In genomic region chr17:27480143-27481103, GRCm38 (mm10) we compare ENCODE assay signal across 8 mouse cellular contexts. TPM values are rescaled to one million over a fixed set of nuclear protein-coding genes. Genes with fewer than 3 reads are reported as not detected.
A peak's percentile ranks its signal among the peaks of the same experiment; 100 is the strongest.
DNase-seq lines count a peak whose midpoint lies in the region; ATAC-seq lines count a peak whose summit lies in the region.

No protein-coding gene starts in this region.

- 26% methylated on average over 29 of the region's 29 CpGs for WGBS in liver, embryonic 13.5 days (ENCODE audit: insufficient replicate concordance)
- WGBS in neural tube, embryonic 14.5 days, result 54% methylated on average over 29 of the region's 29 CpGs

- peak overlapping the region; percentile 12; the same call in 1 of the 2 replicates for H3K4me2 ChIP-seq in liver, embryonic 13.5 days
- H3K4me2 ChIP-seq in neural tube, embryonic 14.5 days (ENCODE audit: low read depth, low read length), result no peak overlapping the region

- intact Hi-C loops in heart, postnatal 25 days (cut with DNase I), result no loop called here

- H3K27me3 ChIP-seq in liver, embryonic 13.5 days, result 0 out of 2 replicates have a peak, but pooled peaks cover 9% of the 10 kb centered on the region
- no peaks in the 10 kb centered on the region for H3K27me3 ChIP-seq in neural tube, embryonic 14.5 days (ENCODE audit: control insufficient read depth, insufficient read depth, low read length)

- H3K9ac ChIP-seq in liver, embryonic 13.5 days, result no peak overlapping the region
- H3K9ac ChIP-seq in neural tube, embryonic 14.5 days (replicated peaks; ENCODE audit: low read depth, low read length), result no peak overlapping the region

- ATAC-seq in liver, embryonic 13.5 days (ENCODE audit: low read depth), result no peak
- 0 out of 2 replicates have a peak, but pooled peaks have one; percentile 31 for ATAC-seq in neural tube, embryonic 14.5 days (ENCODE audit: low read depth)
- ATAC-seq in inflammation-experienced regulatory T-cells, adult 6 months, result no peak

- H3K9me3 ChIP-seq in liver, embryonic 13.5 days (replicated peaks), result no peaks in the 10 kb centered on the region
- H3K9me3 ChIP-seq in neural tube, embryonic 14.5 days (ENCODE audit: control insufficient read depth, low read length), result no peaks in the 10 kb centered on the region

- DNase-seq in urinary bladder, postnatal 14 days (ENCODE audit: low spot score), result peak; percentile 45
- DNase-seq in urinary bladder, postnatal 10 days (ENCODE audit: low spot score), result no peak
- peak; percentile 13 for DNase-seq in heart, postnatal 25 days (ENCODE audit: low spot score)
- DNase-seq in liver, embryonic 13.5 days, result no peak
- DNase-seq in adrenal gland, postnatal 14 days, result no peak
- no peak for DNase-seq in MN1 (ENCODE audit: low spot score)

- H3K4me1 ChIP-seq in liver, embryonic 13.5 days (replicated peaks), result peaks cover 6% of the 10 kb centered on the region; the same call in 1 of the 2 replicates
- H3K4me1 ChIP-seq in neural tube, embryonic 14.5 days (ENCODE audit: control insufficient read depth, insufficient read depth, low read length), result peaks cover 13% of the 10 kb centered on the region

- no peak overlapping the region for H3K27ac ChIP-seq in liver, embryonic 13.5 days
- 0 out of 2 replicates have a peak overlapping the region, but pooled peaks have one; percentile 24 for H3K27ac ChIP-seq in neural tube, embryonic 14.5 days (ENCODE audit: low read depth, low read length)

- H3K36me3 ChIP-seq in liver, embryonic 13.5 days, result no peaks in the 10 kb centered on the region
- no peaks in the 10 kb centered on the region for H3K36me3 ChIP-seq in neural tube, embryonic 14.5 days (ENCODE audit: control insufficient read depth, insufficient read depth, low read length)

- H3K4me3 ChIP-seq in liver, embryonic 13.5 days (replicated peaks), result no peak overlapping the region
- no peak overlapping the region for H3K4me3 ChIP-seq in neural tube, embryonic 14.5 days (ENCODE audit: low read depth, low read length)

RNA-seq across cellular contexts. Expression of gene Grm4, which starts 40.8 kb away (rescaled TPM):
- under 1 TPM; 0.11 to 0.44 TPM for total RNA-seq in heart, postnatal 25 days (2021)
- polyA plus RNA-seq in liver, embryonic 13.5 days (2015; fragmentation: Nextera tagmentation; extraction: Ambion mirVana), result not detected in 2 replicates
- polyA plus RNA-seq in neural tube, embryonic 14.5 days (2014; fragmentation: Nextera tagmentation; extraction: Ambion mirVana), result 7.4 and 9.1 TPM in 2 replicates
- total RNA-seq in adrenal gland, postnatal 14 days (2021), result 3.9 and 4.5 TPM in 2 replicates
- under 1 TPM in 1 of 3 experiments, not detected in 2; 0.09 TPM for polyA plus RNA-seq in inflammation-experienced regulatory T-cells, adult 6 months (2017; shearing (Covaris generic))

Comparison
In these comparisons a context has a peak if more than half of its experiments do, and no peak if none do; other contexts are left out.
1. DNase-seq: peak in urinary bladder, postnatal 14 days (single experiment) and heart, postnatal 25 days (single experiment); none in urinary bladder, postnatal 10 days (single experiment), liver, embryonic 13.5 days (single experiment), adrenal gland, postnatal 14 days (single experiment) and MN1 (single experiment).